Mouse (Mus musculus) testis, postnatal 10 days (tissue): Measurements from ENCODE around the gene Surf4.

Experiments
- DNase-seq: peaks from one replicate; pipeline ENCODE4 v3.0.0; 2021; ENCODE audit warnings: low spot score

The Surf4 gene

DNA sequence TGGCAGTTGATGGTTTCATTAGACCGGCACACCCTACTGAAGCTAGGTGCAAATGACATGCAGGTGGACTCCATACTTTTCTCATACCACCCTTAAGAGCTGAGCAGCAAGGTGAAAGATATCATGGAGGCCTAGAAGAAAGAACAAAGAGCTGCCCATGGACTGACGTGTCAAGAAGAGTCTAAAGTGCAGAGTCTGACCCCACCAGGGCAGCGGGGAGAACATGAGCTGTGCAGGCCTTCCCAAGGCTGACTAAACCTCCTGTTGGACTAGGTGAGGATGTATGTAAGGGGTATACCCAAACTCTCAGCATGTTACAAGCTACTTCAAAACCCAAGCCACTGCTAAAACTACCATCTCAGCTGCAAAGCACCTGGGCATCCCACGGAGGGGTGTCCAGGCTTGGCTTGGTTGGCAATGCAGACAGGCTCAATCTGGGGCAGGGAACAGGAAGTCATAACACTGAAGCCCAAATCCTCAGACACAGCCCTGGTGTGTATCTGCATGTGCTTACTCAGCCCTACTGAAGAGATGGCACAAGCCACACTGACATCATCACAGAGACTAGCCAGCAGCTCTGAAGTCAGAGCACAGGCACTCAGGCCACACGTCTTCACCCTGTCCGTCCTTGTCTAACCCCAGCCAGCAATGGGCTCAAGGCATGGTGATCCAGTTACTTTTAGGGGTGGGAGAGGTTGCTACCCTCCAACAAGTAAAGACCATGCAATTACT is 5.8 kb downstream of the Surf4 start:
- no peak for DNase-seq

DNA sequence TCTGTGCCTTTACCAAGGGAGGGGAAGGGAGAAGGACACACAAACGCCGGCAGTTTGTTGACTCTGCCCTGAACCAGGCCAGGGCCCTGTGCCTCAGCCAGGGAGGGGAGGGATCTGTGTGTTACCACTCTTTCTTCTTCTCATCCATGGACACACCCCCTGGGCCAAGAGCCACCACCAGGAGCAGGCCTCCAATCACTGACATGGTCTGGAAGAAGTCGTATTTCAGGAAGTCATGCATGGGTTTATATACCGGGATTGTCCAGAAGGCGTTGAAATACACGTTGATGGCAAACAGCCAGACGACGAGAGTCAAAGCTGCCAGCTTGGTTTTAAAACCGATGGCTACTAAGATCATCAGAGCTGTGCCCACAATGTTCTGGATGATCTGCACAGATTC is 11.9 kb downstream of the Surf4 start:
- DNase-seq: no peak

DNA sequence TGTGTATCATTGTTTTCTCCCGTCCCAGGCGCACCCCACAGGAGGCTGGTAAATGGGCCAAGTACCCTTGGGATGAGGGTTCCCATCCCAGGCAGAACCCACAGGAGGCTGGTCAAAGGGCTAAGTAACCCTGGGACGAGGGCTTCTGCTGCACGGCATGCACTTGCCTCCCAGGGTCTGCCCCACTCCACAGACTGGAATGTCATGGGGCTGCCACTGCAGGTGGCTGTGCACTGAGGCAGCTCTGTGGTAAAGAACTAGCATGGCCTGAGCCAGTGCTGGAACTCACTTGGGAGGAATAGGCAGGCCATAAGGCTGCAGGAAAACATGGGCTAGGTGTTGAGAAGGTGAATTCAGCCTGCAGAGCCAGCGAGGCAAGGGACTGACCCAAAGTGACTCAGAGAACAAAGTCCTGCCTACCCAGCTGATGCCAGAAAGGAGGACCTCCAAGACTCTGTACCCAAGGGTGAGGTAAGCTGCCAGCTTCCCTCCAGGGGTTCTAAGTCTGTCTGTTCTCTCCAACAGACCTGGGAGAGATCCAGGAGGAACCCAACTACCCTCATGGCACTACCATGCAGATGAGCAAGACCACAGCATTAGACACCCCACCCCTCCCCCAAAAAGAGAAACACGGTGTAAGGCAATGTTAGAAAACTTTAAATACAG is 13.4 kb downstream of the Surf4 start:
- DNase-seq: no peak

DNA sequence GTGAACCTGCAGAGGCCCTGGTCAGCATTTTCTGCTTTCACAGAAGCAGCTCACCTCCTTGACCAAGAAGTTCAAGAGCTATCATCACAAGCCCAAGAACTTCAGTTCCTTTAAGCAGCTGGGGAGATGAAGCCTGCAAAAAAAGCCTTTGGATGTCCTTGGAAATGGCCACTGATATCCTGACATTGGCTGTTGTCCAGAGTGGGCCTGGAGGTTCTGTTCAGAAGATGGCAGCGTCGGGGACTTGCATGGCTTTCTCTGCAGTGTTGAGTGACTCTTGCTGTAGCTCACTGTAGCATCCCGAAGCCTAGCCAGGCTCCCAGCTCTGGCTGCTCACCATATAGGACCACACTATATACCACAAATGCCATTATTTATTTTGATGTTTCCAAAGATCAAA is 14.0 kb downstream of the Surf4 start:
- no peak for DNase-seq

DNA sequence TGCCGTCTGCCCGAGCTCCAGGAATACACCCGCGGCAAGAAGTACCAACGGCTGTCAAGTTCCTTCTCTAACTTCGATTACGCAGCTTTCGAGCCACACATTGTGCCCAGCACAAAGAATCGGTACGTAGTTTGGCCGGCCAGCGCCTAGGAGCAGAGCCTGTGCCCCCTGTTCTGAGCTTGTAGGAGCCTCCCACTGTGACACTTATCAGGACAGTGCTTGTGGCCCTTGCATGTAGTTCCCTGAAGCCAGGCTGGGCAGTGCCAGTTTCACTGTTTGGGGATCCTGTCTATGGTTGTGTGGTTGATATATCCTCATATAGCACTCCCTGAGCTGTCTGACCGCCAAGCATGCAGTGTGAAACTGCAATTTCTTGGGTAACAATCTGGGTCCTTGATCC is 17.0 kb downstream of the Surf4 start:
- no peak for DNase-seq

DNA sequence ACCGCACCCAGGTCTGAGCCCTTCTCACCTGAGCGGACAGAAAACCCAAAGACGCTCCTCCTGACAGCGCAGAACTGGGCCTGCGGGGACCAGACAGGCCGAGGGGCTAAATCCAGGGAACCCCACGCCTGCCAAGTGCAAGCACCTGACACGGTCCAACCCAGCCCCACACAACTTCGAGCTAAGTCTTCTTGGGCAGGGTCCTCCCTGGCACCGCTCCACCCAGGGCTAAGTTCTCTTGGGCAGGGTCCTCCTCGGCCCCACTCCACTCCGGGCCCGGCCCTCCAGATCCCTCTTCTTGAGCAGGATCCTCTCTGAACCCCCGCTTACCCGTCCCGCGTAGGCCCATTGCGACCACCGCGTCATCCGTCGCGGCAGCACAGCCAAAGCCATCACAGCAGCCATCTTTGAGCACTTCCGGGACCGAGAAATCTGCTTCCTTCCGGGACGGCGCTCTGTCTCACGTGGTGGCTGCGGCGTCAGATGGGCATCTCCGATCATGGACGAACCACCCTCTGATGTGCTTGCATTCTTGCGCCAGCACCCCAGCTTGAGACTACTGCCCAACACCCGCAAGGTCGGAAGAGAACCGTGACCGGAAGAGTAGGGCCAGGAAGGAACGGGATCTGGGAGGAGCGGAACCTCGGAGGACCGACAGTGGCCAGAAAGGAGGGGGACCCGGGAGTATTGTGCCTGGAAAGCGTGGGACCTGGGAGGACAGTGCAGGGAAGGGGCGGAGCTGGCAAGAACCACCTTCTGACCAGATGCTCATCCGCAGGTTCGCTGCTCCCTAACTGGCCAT is 17.6 kb downstream of the Surf4 start, which contains the start of the genes Surf2 and Surf1:
TSS of gene Surf2 (plus strand) at position 441 of the 802 bp plus-strand sequence.
TSS of gene Surf1 (minus strand) at position 604 of the 802 bp plus-strand sequence.
- peak; percentile 78 for DNase-seq

DNA sequence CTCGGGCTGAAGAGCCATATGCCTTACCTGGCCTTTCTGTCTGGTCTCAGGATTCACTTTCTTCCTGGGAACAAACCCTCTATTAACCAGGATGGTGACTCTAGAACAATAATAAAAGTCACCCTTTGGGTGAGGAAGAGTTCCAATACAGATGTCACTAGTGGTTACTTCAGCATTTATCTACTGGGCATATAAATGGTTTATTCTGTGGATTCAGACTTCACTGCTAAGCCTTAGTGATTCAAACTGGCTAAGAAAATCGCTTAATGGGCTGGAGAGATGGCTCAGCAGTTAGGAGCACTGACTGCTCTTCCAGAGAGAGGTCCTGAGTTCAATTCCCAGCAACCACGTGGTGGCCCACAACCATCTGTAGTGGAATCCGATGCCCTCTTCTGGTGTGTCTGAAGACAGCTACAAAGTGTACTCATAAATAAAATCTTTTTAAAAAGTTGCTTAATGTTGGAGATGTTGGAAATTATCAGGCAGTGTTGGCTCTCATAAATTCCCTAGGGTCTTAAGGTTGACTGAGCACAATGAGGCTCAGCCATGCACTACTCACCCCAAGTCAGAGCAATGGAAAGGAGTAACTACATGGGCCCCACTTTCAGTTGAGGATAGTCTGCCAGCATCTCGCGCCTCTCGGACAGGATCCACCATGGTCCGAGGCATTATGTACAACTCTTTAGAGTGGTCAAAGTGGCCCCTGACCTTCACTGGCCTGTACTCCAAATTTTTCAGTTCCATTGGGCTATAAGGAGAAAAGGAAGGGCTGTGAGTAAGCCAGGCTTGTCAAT is 19.4 kb downstream of the Surf4 start:
- no peak for DNase-seq

DNA sequence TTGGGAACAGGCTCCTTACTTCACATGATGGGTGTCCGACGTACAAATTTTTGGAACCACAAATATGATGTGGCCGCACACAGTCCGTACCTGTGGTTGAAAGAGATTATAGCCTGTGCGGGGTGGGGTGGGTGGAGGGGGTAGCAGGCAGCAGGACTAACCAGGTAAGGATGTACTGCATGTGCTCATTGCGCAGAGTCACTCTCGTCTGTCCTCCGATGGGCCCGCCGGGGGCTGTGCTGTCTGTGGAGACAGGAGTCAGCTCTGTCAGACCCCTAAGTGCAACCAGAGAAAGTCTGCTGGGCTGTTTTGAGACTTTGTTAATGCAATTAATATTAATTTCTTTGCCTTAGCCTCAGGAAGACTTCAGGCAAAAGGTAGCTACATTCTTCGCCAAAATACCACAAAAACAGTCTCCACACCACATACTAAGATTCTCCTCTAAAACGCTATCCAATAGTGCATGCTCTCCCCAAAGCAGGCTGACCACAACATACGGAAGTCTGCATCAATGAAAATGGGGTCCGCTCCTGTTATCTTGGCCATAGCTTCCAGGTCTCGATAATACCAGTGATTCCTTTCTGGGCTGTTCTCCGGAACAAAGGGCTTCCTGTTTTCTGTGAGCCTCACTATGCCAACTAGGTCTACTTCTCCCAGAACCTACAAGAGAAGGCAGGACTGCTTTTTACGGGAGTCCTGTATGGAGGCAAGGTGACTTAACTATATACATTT is 20.1 kb downstream of the Surf4 start:
- no peak for DNase-seq

DNA sequence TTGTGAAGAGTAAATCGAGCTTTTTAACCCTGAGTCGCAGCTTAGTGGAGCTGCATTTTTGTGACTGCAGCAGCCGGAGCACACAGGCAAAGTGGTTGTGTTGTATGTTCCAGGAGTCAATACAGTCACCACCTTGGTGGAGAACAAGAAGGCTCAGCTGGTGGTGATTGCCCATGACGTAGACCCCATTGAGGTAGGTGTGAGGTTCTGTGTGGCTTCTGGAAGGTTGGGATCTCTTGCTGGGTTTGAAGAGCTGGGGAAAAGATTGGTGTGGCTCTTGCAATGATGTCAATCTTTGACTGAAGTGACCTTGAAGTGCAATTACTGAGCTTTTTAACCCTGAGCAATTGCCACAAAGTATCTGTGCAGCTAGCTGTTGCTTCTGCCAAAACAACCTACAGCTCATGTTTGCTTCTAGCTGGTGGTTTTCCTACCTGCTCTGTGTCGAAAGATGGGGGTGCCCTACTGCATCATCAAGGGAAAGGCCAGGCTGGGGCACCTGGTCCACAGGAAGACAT is 21.4 kb downstream of the Surf4 start:
- DNase-seq: no peak

DNA sequence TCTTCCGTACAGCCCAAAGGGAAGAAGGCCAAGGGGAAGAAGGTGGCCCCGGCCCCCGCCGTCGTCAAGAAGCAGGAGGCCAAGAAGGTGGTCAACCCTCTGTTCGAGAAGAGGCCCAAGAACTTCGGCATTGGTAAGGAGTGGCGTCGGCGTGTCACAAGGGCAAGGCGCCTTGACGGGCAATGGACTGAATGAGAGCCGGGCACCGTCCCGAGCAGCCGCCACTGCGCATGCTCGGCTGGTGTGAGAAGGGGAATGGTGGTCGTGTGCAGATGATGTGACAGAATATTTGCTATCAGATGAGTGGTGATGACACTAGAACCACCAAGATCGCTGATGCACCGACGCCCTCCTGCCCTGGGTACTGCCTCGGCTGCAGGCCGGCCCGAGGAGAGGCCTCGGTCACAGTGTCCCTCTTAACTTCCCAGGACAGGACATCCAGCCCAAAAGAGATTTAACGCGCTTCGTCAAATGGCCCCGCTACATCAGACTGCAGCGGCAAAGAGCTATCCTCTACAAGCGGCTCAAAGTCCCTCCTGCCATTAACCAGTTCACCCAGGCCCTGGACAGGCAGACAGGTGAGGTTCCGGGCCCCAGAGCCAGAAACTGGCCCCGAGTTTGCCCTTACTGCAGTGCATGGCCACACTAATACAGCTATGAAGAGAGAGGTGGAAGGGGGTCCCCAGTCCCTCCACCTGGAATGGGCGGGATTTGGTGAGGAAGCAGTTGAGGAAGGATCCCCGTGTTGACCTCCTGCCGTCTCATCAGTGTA is 22.5 kb downstream of the Surf4 start:
- peak; percentile 82 for DNase-seq

DNA sequence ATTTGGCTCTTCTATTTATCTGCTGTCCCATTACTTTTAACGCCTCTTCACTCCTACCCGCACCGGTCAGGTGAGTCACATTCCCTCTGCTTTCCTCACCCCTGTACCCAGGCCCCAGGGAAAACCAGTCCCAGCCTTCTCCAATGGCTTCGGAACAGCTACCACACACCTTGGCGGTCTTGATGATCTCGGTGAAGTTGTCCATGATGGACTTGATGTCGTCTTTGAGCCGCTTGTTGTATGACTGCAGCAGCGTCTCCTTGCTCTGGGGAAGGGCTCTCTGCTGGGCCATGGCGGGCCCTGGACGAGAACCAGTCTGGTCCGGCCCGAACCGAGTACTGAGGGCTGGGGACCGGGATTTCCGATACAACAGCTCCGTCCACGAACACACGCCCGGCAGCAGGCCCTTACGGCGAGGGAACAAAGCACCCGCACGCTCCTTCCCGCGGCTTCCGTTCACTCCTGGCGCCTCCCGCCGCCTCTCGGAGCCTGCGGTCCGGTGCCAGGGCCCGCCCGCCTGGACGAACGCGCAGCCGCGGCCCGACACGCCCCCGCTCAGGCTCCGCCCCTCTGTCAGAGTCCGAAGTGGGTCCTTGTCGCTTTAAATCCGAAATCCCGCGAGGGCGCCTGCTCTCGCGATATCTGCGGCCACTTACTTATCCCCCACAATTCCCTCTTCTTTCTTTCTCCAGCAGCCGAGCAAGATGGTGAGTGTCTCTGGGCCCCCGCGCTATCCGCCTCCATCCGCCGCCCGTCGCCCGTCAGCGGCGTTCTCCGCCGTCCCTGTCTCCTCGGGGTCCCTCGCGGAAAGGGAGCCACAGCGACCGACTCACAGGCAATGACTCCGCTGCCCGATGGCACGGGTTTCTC is 23.4 kb downstream of the Surf4 start, which contains the start of the genes Med22 and Rpl7a:
TSS of gene Med22 (minus strand) at position 554 of the 870 bp plus-strand sequence.
TSS of gene Rpl7a (plus strand) at position 641 of the 870 bp plus-strand sequence.
- DNase-seq: peak; percentile 100

DNA sequence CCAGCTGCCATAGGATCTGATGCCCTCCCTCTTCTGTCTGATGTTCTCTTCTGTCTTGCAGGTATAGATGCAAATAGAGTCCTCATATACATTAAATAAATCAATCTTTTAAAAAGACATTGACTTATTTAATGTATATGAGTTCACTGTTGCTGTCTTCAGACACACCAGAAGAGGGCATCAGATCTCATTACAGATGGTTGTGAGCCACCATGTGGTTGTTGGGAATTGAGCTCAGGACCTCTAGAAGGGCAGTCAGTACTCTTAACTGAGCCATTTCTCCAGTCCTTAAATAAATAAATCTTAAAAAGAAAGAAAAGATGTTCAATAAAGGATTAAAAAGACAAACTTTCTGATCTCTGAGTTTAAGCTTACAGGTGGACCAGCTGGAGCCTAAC is 24.3 kb downstream of the Surf4 start:
- DNase-seq: no peak

DNA sequence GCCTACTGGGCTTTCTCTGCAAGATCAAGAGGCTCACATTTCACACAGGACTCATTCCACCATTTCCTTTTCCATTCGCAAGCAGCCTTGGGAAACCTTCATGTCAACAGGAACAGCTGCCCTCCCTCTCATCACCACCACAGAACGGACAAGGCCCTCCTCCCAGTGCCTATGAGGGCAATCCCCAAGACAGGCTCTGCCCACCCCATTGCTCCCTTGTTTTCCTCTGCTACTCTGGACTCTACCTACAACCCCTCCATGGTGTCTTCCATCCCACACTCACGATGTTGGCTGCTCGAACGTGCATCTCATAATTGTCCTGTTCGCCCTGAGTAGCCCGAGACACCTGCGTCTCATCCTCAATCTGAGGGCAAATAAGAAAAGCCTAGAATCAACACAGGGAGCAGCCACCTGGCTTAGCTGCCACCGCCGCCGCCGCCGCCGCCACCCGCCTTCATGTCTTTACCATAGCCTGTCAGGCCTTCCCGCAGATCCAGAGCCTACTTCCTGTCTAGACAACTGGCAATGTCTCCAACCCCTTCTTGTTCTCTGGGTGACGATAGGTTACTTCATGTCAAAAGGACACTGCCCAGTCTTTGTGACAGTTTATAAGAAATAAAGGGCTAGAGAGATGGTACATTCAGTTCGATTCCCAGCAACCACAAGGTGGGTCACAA is 24.9 kb downstream of the Surf4 start:
- no peak for DNase-seq

DNA sequence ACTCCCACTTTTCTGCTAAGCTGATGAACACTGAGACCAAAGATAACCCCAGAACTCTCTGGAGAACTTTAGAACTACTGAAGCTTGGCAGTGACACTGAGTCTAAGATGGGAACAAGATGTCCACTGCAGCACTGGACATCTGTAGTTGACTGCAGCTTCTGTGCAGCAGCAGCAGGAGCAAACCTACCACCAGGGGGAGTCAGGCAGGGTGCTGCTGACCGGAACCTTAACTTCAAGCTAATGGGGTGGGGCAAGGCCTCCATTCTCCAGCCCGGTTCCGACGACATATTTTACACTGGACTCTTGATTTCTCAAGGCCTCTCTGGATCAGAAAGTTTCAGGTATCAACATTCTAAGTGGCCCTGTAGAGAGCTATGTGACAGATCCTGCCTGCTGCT is 26.6 kb downstream of the Surf4 start:
- peak; percentile 73 for DNase-seq

DNA sequence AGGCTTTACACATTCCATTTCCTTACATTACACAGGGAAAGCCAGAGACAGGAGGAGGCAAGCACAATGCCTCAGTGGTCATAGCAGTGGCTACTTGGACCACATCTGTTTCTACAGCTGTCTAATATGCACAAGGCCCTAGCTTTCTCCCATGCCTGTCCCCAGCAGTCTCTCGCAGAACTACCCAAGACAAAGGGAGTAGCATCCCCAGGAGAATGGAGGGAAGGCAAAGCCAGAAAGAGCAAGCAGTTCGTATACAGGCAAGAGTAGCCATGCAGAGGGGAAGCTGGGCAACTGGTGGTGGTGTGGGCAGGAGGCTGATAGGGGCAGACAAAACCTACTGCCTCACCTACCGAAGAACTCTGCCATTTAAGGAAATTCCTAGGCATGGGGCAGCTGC is 27.3 kb downstream of the Surf4 start:
- DNase-seq: no peak

DNA sequence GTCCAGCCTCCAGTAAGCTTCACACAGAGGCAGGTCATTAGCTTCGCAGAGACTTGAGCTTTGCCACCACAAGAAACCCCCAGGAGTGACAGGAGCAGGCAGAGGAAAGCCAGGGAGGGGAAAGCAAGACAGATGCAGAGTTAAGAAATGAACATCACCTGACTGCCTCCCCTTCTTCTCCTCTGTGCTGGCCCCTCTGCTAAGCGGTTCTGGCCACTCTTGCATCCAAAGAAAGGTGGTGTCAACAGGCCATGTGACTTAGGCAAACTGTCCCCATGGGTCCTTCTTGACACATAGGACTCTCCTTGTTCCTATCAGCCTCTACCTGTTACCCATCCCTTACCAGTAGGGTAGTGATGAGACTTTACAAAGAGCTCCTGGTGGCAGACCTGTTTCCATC is 27.8 kb downstream of the Surf4 start:
- DNase-seq: no peak

DNA sequence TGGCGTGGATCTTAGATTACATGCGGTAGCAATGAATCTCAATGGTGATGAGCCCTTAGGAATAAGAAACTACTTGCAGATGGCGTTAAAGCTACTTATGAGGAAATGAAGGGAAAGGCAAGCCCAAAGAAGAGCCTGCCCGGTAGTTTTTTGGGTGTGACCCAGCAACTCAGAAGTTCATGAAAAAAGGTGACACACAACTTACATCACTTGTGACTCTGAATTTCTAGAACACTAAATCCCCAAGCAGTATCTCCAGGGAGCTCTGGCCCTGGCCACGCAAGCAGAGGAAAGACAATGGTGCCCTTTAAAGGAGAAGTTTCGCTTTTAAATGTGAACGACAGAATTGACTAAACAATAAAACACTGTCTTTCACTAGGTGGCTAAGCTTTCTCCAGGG is 30.4 kb downstream of the Surf4 start:
- DNase-seq: no peak

DNA sequence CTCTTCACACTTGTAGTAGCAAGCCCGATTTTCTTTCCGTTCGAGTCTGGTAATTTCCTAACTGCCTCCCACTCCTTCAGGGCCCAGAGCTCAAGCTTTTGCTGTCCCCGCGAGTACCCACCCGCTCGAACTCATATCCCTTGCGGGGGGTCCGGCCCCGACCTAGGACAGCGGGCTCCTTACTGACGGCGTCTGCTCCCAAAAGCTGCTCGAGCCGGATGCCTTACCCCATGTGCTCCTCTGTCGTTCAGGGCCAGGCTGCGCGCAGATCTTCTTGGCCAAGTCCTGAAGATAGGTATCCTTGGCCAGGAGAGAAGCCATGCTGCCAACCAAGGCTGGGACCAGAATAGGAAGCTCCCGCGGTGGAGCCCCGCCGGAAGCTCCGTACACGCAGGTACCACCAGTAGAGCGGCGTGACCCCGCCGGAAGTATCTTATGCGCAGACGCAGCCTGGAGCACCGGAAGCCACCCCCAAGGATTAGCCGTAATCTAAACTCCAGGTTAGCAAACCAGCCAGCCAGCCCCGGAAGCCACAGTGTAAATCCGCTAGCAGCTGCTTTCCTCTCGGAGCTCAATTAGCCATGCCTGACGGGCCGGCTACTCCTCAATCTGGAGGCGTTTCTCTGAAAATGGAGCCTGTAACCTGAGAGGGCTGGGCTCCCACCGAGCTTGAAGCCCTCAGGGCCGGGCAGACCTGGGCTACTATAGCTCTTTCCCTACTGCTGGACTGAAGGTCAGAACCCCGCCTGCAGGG is 31.1 kb downstream of the Surf4 start, which contains the start of gene Surf6:
TSS of gene Surf6 (minus strand) at position 413 of the 754 bp plus-strand sequence.
- peak; percentile 92 for DNase-seq
